Mouse (Mus musculus) spleen, adult 2 months (tissue): Measurements from ENCODE around the gene Sf3b5.

ENCODE experiments used
- CTCF ChIP-seq: fragments of 200-500 bp; IDR thresholded peaks from 2 replicates; pipeline ENCODE4 v1.5.1; 2011; ENCODE audit warnings: mild to moderate bottlenecking, inconsistent platforms; ENCODE audit not compliant: insufficient read depth, insufficient read length, insufficient replicate concordance; ENCODE audit errors: extremely low read depth
- POLR2A ChIP-seq: fragments of 200-500 bp; IDR thresholded peaks from 2 replicates; pipeline ENCODE4 v1.6.1; 2011; ENCODE audit warnings: low read depth, low read length, inconsistent platforms

DNA sequence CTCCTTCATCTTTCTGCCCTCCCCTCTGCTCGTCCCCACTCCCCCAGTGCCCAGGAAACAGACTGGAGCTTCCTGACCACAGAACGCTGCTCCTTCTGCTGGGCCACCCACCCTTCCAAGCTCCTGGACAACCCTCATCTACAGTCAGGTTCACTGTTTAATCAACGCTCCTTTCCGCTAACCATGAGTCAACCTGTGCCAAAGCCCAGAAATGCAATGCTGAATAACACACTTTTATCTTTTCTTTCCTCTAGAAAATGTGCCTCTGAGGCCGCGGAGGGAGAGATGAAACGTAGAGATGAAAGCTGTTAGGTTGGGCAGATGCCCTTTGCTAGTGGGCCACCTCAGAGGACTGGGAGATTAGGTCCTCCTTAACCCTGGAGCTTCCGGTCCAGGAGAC lies 43.6 kb upstream of the Sf3b5 start:
- TF ChIP-seq CTCF, result no peak
- no peak for TF ChIP-seq POLR2A
